Mouse (Mus musculus) erythroblast, embryonic 14.5 days (primary cell): ENCODE results near the gene Mrpl45.

ENCODE experiments used
- GATA1 ChIP-seq: IDR thresholded peaks from 2 replicates; pipeline ENCODE4 v1.6.1; 2012; ENCODE audit warnings: low read length, inconsistent platforms, mixed read lengths
- TAL1 ChIP-seq: IDR thresholded peaks from 3 replicates; pipeline ENCODE4 v1.6.1; 2012; ENCODE audit warnings: low read length, inconsistent platforms, mixed read lengths

- TF ChIP-seq GATA1 = no peak
- no peak for TF ChIP-seq TAL1
Observed at GRCm38 (mm10) chr11:97368501-97368900, 53.0 kb downstream of the Mrpl45 start.
